Mouse (Mus musculus) heart, postnatal 14 days (tissue): Measurements from ENCODE around the gene Lrch1. TPM values are rescaled to one million over a fixed set of nuclear protein-coding genes. Genes with fewer than 3 reads are reported as not detected.

ENCODE experiments used
- DNase-seq, 2 experiments: peaks; one replicate each; pipeline ENCODE4 v3.0.0; 2021 to 2022
- intact Hi-C: fragments of 180-260 bp; cut with DNase I; formaldehyde crosslinking; loops from one replicate; pipeline ENCODE4 v1.15.1; 2025
- total RNA-seq, 2 experiments: library from RNA; stranded (reverse); gene quantifications; 2 replicates each; pipeline ENCODE4 v1.2.3; 2021

Gene Lrch1
- total RNA-seq, 2 experiments from 2014 or later: 17.5 to 18.5 TPM

GRCm38 (mm10) chr14:74926899-74927571, 20.6 kb downstream of the Lrch1 start:
- intact Hi-C loops: no loop called here
- peak; percentile 37 to 58 for DNase-seq

- no peak for DNase-seq
- intact Hi-C loops: no loop called here
Measured at GRCm38 (mm10) chr14:74925951-74926517, 21.6 kb downstream of the Lrch1 start.

- no peak for DNase-seq
- intact Hi-C loops: no loop called here
Measured at GRCm38 (mm10) chr14:74924521-74924920, 23.2 kb downstream of the Lrch1 start.

- DNase-seq: no peak
- intact Hi-C loops: no loop called here
Measured at GRCm38 (mm10) chr14:74924031-74924430, 23.6 kb downstream of the Lrch1 start.

GRCm38 (mm10) chr14:74922039-74922736, 25.5 kb downstream of the Lrch1 start:
- intact Hi-C loops: no loop called here
- no peak for DNase-seq

- intact Hi-C loops: no loop called here
- DNase-seq: no peak
Measured at GRCm38 (mm10) chr14:74921471-74921870, 26.2 kb downstream of the Lrch1 start.

- intact Hi-C loops: no loop called here
- no peak for DNase-seq
Measured at GRCm38 (mm10) chr14:74919132-74919531, 28.5 kb downstream of the Lrch1 start.

- intact Hi-C loops: no loop called here
- DNase-seq: no peak
Measured at GRCm38 (mm10) chr14:74918521-74919103, 29.1 kb downstream of the Lrch1 start.

- no peak for DNase-seq
- intact Hi-C loops: no loop called here
Measured at GRCm38 (mm10) chr14:74917504-74918124, 30.1 kb downstream of the Lrch1 start.

- no peak for DNase-seq
Measured at GRCm38 (mm10) chr14:74916691-74917090, 31.0 kb downstream of the Lrch1 start.

GRCm38 (mm10) chr14:74916075-74916474, 31.6 kb downstream of the Lrch1 start:
- DNase-seq: no peak
- intact Hi-C loops: no loop called here

More at GRCm38 (mm10) chr14:74916691-74917090, 31.0 kb downstream of the Lrch1 start:
- intact Hi-C loops: no loop called here

GRCm38 (mm10) chr14:74915658-74916057, 32.0 kb downstream of the Lrch1 start:
- DNase-seq: no peak
- intact Hi-C loops: no loop called here

GRCm38 (mm10) chr14:74915025-74915424, 32.7 kb downstream of the Lrch1 start:
- intact Hi-C loops: no loop called here
- DNase-seq: no peak

GRCm38 (mm10) chr14:74913381-74914230, 34.1 kb downstream of the Lrch1 start:
- intact Hi-C loops: no loop called here
- peak in 1 of 2 experiments; percentile 33 for DNase-seq

GRCm38 (mm10) chr14:74910363-74910762, 37.3 kb downstream of the Lrch1 start:
- intact Hi-C loops: no loop called here
- DNase-seq: peak in 1 of 2 experiments; percentile 41

GRCm38 (mm10) chr14:74909021-74909420, 38.7 kb downstream of the Lrch1 start:
- intact Hi-C loops: no loop called here
- DNase-seq: no peak

- DNase-seq: no peak
- intact Hi-C loops: no loop called here
Measured at GRCm38 (mm10) chr14:74908250-74908649, 39.4 kb downstream of the Lrch1 start.

- DNase-seq: no peak
- intact Hi-C loops: no loop called here
Measured at GRCm38 (mm10) chr14:74907706-74908105, 40.0 kb downstream of the Lrch1 start.

- intact Hi-C loops: no loop called here
- no peak for DNase-seq
Measured at GRCm38 (mm10) chr14:74905990-74906389, 41.7 kb downstream of the Lrch1 start.

- intact Hi-C loops: no loop called here
- no peak for DNase-seq
Measured at GRCm38 (mm10) chr14:74904442-74904841, 43.2 kb downstream of the Lrch1 start.
